32 mouse cellular contexts compared by ENCODE assay signal in genomic region chr13:104014038-104014437, GRCm38 (mm10).
DNase-seq lines count a peak whose midpoint lies in the region; ATAC-seq and TF ChIP-seq lines count a peak whose summit lies in the region.
"Had no signal": no experiment of that assay in that cellular context is flagged by ENCODE, and none has a peak within 500 bp of the region (broad histone marks: within the 10 kb centered on the region; RNA-seq: fewer than 3 reads in every experiment).

No protein-coding gene starts in this region.

- no peak overlapping the region for H3K4me3 ChIP-seq in layer of hippocampus, adult 2 months
- peak overlapping the region; percentile 62 for H3K4me3 ChIP-seq in ES-Bruce4 (ENCODE audit: low read depth, low read length)
- H3K4me3 ChIP-seq: embryonic facial prominence, embryonic 13.5 days; erythroblast, embryonic 14.5 days; forebrain, embryonic 12.5 days; kidney, embryonic 15.5 days; liver, embryonic 12.5 days; neural tube, embryonic 15.5 days; stomach, embryonic 15.5 days had no signal

- TF ChIP-seq POLR2A in ES-Bruce4 (IDR thresholded peaks at IDR 0.05; ENCODE audit: insufficient read depth, low read length) = no peak

- no peak for TF ChIP-seq EP300 in ES-Bruce4 (IDR thresholded peaks at IDR 0.05; ENCODE audit: insufficient read depth, low read depth, low read length)

- peak overlapping the region; percentile 36; the same call in 1 of the 2 replicates for H3K27ac ChIP-seq in layer of hippocampus, adult 2 months
- no peak overlapping the region for H3K27ac ChIP-seq in ES-Bruce4 (ENCODE audit: insufficient read depth, low read length)
- H3K27ac ChIP-seq: embryonic facial prominence, embryonic 13.5 days; forebrain, embryonic 12.5 days; kidney, embryonic 15.5 days; liver, embryonic 12.5 days; neural tube, embryonic 15.5 days; stomach, embryonic 15.5 days had no signal

- DNase-seq in adrenal gland, postnatal 10 days = peak; percentile 38
- no peak for DNase-seq in adrenal gland, adult (ENCODE audit: inconsistent age in 2 of 2, low spot score in 1 of 2)
- DNase-seq in layer of hippocampus, adult 2 months (ENCODE audit: low spot score in 2 of 2) = no peak
- no peak for DNase-seq in layer of hippocampus, postnatal 14 days (ENCODE audit: low spot score in 2 of 2)
- no peak for DNase-seq in kidney, postnatal 14 days
- DNase-seq: adrenal gland, adult 2 months; cerebellum, adult 11 months; cerebellum, adult 9-10 months; cerebellum, postnatal 36 days; embryo, embryonic 11 days; gastrocnemius, postnatal 14 days; kidney, adult 18-20 months; kidney, postnatal 36 days; layer of hippocampus, postnatal 36 days; left cerebral cortex, postnatal 4 days; liver, postnatal 0 days; lung, postnatal 4 days; retina, postnatal 1 day; right cerebral cortex, postnatal 14 days; thymus, adult 2 months; thymus, postnatal 36 days had no signal

- H3K27me3 ChIP-seq in ES-Bruce4 (ENCODE audit: control insufficient read depth, insufficient read depth, low read length, poor library complexity, severe bottlenecking) = no peaks in the 10 kb centered on the region
- H3K27me3 ChIP-seq: embryonic facial prominence, embryonic 13.5 days; forebrain, embryonic 12.5 days; kidney, embryonic 15.5 days; liver, embryonic 12.5 days; stomach, embryonic 15.5 days had no signal

- TF ChIP-seq CTCF in layer of hippocampus, adult 2 months (conservative IDR thresholded peaks at IDR 0.05) = no peak
- no peak for TF ChIP-seq CTCF in ES-Bruce4 (IDR thresholded peaks at IDR 0.05; ENCODE audit: low read depth, low read length)

- H3K9ac ChIP-seq in ES-Bruce4 (ENCODE audit: low read depth, poor library complexity, severe bottlenecking) = peak overlapping the region; percentile 21; the same call in 1 of the 2 replicates
- H3K9ac ChIP-seq: embryonic facial prominence, embryonic 13.5 days; forebrain, embryonic 12.5 days; kidney, embryonic 15.5 days; liver, embryonic 12.5 days; liver, postnatal 0 days; neural tube, embryonic 15.5 days; stomach, embryonic 15.5 days had no signal

- no peaks in the 10 kb centered on the region for H3K36me3 ChIP-seq in ES-Bruce4 (ENCODE audit: control insufficient read depth, insufficient read depth, low read length, poor library complexity, severe bottlenecking)
- H3K36me3 ChIP-seq: embryonic facial prominence, embryonic 13.5 days; forebrain, embryonic 12.5 days; kidney, embryonic 15.5 days; liver, embryonic 12.5 days; neural tube, embryonic 15.5 days; stomach, embryonic 15.5 days had no signal

- peak; percentile 57 for ATAC-seq in megakaryocyte progenitor cell, adult 5-6 weeks (replicated peaks; ENCODE audit: poor library complexity)
- ATAC-seq in erythroid progenitor cell, adult 5-6 weeks (replicated peaks; ENCODE audit: low FRiP score, poor library complexity, severe bottlenecking) = no peak
- ATAC-seq: hindbrain, embryonic 16.5 days; liver, embryonic 12.5 days; liver, postnatal 0 days had no signal

- no peaks in the 10 kb centered on the region for H3K4me1 ChIP-seq in ES-Bruce4 (ENCODE audit: control insufficient read depth, insufficient read depth, low read length)
- H3K4me1 ChIP-seq: kidney, embryonic 15.5 days; liver, embryonic 12.5 days; neural tube, embryonic 15.5 days; stomach, embryonic 15.5 days had no signal

- no peaks in the 10 kb centered on the region for H3K9me3 ChIP-seq in ES-Bruce4 (replicated peaks; ENCODE audit: control insufficient read depth, insufficient read depth, low read length, poor library complexity, severe bottlenecking)
- H3K9me3 ChIP-seq: embryonic facial prominence, embryonic 13.5 days; forebrain, embryonic 12.5 days; kidney, embryonic 15.5 days; liver, embryonic 12.5 days; neural tube, embryonic 15.5 days; stomach, embryonic 15.5 days had no signal
